Mouse (Mus musculus) myocyte (in vitro differentiated cells): ENCODE data around the gene Kif14.

Experiments used
- CEBPB ChIP-seq: IDR thresholded peaks from 2 replicates; pipeline ENCODE4 v1.6.1; 2011; ENCODE audit warnings: mild to moderate bottlenecking, moderate library complexity; ENCODE audit not compliant: poor library complexity, insufficient read depth, severe bottlenecking
- POLR2A ChIP-seq: IDR thresholded peaks from one replicate; pipeline ENCODE4 v1.6.1; 2011; ENCODE audit warnings: low read depth, mild to moderate bottlenecking, control low read depth, moderate library complexity; ENCODE audit not compliant: insufficient read length
- POLR2AphosphoS2 ChIP-seq: IDR thresholded peaks from one replicate; pipeline ENCODE4 v1.6.1; 2011; ENCODE audit warnings: low read depth, control low read depth; ENCODE audit not compliant: insufficient read length
- SRF ChIP-seq: IDR thresholded peaks from one replicate; pipeline ENCODE4 v1.6.1; 2011; ENCODE audit warnings: low read depth; ENCODE audit not compliant: control insufficient read depth, insufficient read length
- TCF12 ChIP-seq: IDR thresholded peaks from one replicate; pipeline ENCODE4 v1.6.1; 2011; ENCODE audit warnings: mild to moderate bottlenecking, control low read depth; ENCODE audit not compliant: poor library complexity, insufficient read depth, severe bottlenecking
- USF1 ChIP-seq: IDR thresholded peaks from one replicate; pipeline ENCODE4 v1.6.1; 2011; ENCODE audit warnings: low read depth, mild to moderate bottlenecking, control low read depth, moderate library complexity

- TF ChIP-seq TCF12 (no peak), POLR2A (no peak), CEBPB (0 out of 2 replicates have a peak, but pooled peaks have one; percentile 27), USF1 (no peak), POLR2AphosphoS2 (no peak), SRF (no peak)
Observed at GRCm38 (mm10) chr1:136469408-136469807, 3.3 kb downstream of the Kif14 start.
